Mouse (Mus musculus) embryonic facial prominence, embryonic 10.5 days (tissue): Measurements from ENCODE around the gene Prkce. TPM values are rescaled to one million over a fixed set of nuclear protein-coding genes. Genes with fewer than 3 reads are reported as not detected.

Source experiments
- DNase-seq: peaks from one replicate; pipeline ENCODE4 v3.0.0-alpha.2; 2017; ENCODE audit warnings: low spot score
- H3K27ac ChIP-seq: fragments of 300-500 bp; sonication (generic); replicated peaks from 2 replicates; pipeline ENCODE4 v1.5.1; 2016; ENCODE audit warnings: mild to moderate bottlenecking
- H3K27me3 ChIP-seq: fragments of 300-500 bp; sonication (generic); replicated peaks from 2 replicates; pipeline ENCODE4 v1.6.1; 2016; ENCODE audit warnings: low read depth, mild to moderate bottlenecking; ENCODE audit not compliant: poor library complexity, severe bottlenecking
- H3K36me3 ChIP-seq: fragments of 300-500 bp; sonication (generic); replicated peaks from 2 replicates; pipeline ENCODE4 v1.6.1; 2016; ENCODE audit warnings: mild to moderate bottlenecking, moderate library complexity
- H3K4me1 ChIP-seq: fragments of 300-500 bp; sonication (generic); 2 replicates; pipeline ENCODE4 v1.6.1; 2016
- H3K4me3 ChIP-seq: fragments of 300-500 bp; sonication (generic); 2 replicates; pipeline ENCODE4 v1.5.1; 2016; ENCODE audit warnings: mild to moderate bottlenecking, moderate library complexity
- H3K9me3 ChIP-seq: fragments of 300-500 bp; sonication (generic); 2 replicates; pipeline ENCODE4 v1.6.1; 2016; ENCODE audit warnings: mild to moderate bottlenecking
- WGBS: fragments of 180-500 bp; shearing (Covaris S2); methylation state at CpG from one replicate; pipeline ENCODE4 v1.1.7; 2016; 5-methylcytosine and 5-hydroxymethylcytosine counted together
- polyA plus RNA-seq: library from polyadenylated mRNA; unstranded; fragments of >200 nt; fragmentation: Nextera tagmentation; extraction: Ambion mirVana; gene quantifications from 2 replicates; pipeline ENCODE4 v1.2.1, GENCODE M21; 2016

Prkce gene
- polyA plus RNA-seq, 1 experiment from 2014 or later = 4.2 TPM

DNA sequence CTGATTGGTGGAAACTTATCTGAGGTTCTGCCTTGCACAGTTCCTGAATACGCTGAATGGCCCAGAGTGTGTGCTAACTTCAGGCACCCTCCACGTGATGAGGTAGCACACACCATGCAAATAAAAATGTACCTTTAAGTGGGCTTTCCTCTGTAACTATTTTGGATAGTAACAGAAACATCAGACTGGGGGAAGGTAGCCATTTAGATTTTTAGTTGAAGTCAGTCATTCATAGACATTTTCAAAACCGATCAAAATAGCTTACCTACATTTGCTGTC lies 340.6 kb downstream of the Prkce start:
- Histone ChIP-seq H3K9me3 (no peaks in the 10 kb centered on the region), H3K27me3 (no peaks in the 10 kb centered on the region), H3K36me3 (no peaks in the 10 kb centered on the region), H3K4me3 (no peak overlapping the region), H3K27ac (no peak overlapping the region), H3K4me1 (peaks cover 19% of the 10 kb centered on the region)
- WGBS = 88% methylated on average over 3 of the region's 3 CpGs
- no peak for DNase-seq

DNA sequence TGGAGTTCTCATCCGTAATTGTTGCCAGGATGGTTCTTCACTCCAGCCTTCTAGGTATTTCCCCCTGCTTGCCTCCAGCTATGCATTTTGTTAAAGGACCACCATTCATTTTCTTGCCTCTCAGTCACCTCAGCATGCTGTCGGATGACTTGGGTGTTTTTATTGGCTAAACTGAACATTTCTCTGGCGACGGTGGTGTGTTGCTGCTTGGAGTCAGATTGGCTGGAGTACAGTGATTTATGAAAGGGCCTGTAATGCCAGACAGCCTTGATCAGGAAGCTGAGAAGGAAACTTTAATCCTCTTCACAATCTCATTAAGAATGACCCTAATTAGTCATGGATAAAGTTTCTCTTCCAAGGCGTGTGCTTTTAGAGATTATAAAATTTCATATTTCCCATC lies 342.3 kb downstream of the Prkce start:
- 81% methylated on average over 5 of the region's 5 CpGs for WGBS
- no peak for DNase-seq
- H3K27ac ChIP-seq = no peak overlapping the region

GRCm38 (mm10) chr17:86514974-86515620 lies 347.5 kb downstream of the Prkce start:
- DNase-seq = no peak
- Histone ChIP-seq H3K27me3 (no peaks in the 10 kb centered on the region), H3K4me1 (peaks cover 20% of the 10 kb centered on the region), H3K4me3 (no peak overlapping the region), H3K27ac (no peak overlapping the region), H3K9me3 (no peaks in the 10 kb centered on the region), H3K36me3 (no peaks in the 10 kb centered on the region)
- 83% methylated on average over 13 of the region's 13 CpGs for WGBS

More for the DNA sequence above, 342.3 kb downstream of the Prkce start:
- no peaks in the 10 kb centered on the region for H3K9me3 ChIP-seq
- no peaks in the 10 kb centered on the region for H3K36me3 ChIP-seq
- no peaks in the 10 kb centered on the region for H3K27me3 ChIP-seq
- H3K4me3 ChIP-seq = no peak overlapping the region
- peaks cover 26% of the 10 kb centered on the region for H3K4me1 ChIP-seq

DNA sequence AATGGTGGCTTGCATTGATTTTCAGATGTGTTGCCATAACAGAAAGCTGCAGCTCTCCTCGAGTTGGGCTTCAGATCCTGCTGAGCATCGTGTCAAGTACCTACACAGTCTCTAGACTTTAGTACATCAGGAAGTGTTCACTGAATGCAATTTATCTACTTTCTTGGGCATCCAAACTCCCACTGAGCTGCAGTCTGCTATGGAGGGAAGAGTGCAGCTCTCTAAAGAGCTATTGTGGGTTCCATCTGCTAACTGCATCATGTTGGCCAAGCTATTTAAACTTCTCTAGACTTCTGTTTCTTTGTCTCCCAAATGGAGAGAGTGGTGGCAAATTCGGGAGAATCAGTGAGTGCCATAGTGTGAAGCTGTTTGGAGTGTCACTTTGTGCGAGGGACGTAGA lies 349.0 kb downstream of the Prkce start:
- Histone ChIP-seq H3K4me3 (no peak overlapping the region), H3K36me3 (no peaks in the 10 kb centered on the region), H3K27me3 (no peaks in the 10 kb centered on the region), H3K27ac (no peak overlapping the region), H3K4me1 (peaks cover 20% of the 10 kb centered on the region), H3K9me3 (no peaks in the 10 kb centered on the region)
- DNase-seq = no peak
- WGBS = 87% methylated on average over 5 of the region's 5 CpGs

GRCm38 (mm10) chr17:86518604-86519003 lies 351.0 kb downstream of the Prkce start:
- Histone ChIP-seq H3K27me3 (no peaks in the 10 kb centered on the region), H3K4me1 (peaks cover 10% of the 10 kb centered on the region), H3K36me3 (no peaks in the 10 kb centered on the region), H3K9me3 (no peaks in the 10 kb centered on the region), H3K27ac (no peak overlapping the region), H3K4me3 (no peak overlapping the region)
- DNase-seq = no peak
- WGBS = 86% methylated on average over 7 of the region's 7 CpGs

DNA sequence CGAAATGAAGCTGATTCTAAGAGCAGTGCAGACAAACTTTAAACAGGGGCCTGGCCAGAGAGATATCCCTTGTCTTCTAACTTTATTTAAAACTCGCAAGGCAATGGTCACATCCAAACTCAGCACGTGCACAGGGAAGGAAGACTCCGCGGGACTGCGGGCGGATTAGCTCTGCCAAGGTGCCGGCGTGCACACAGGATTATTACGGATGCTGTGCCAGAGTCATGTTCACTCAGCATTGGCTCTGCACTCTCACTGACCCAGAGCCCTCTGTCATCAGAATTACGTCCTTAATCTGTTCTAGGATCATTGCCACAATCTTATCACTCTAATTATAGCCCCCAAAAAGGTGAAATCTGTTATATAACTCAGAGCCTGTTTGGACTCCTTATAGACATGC lies 353.7 kb downstream of the Prkce start:
- H3K27me3 ChIP-seq = no peaks in the 10 kb centered on the region
- H3K4me3 ChIP-seq = no peak overlapping the region
- no peaks in the 10 kb centered on the region for H3K9me3 ChIP-seq
- no peak for DNase-seq
- H3K36me3 ChIP-seq = no peaks in the 10 kb centered on the region
- WGBS = 93% methylated on average over 11 of the region's 11 CpGs
- no peaks in the 10 kb centered on the region for H3K4me1 ChIP-seq
- no peak overlapping the region for H3K27ac ChIP-seq

- Histone ChIP-seq H3K27me3 (no peaks in the 10 kb centered on the region), H3K4me3 (no peak overlapping the region), H3K36me3 (no peaks in the 10 kb centered on the region), H3K4me1 (no peaks in the 10 kb centered on the region), H3K27ac (no peak overlapping the region), H3K9me3 (no peaks in the 10 kb centered on the region)
- WGBS = 83% methylated on average over 5 of the region's 5 CpGs
- DNase-seq = no peak
Measured at GRCm38 (mm10) chr17:86522649-86523048, 355.1 kb downstream of the Prkce start.

GRCm38 (mm10) chr17:86523374-86523773 lies 355.8 kb downstream of the Prkce start:
- no peak overlapping the region for H3K27ac ChIP-seq
- DNase-seq = no peak
- H3K27me3 ChIP-seq = no peaks in the 10 kb centered on the region
- no peak overlapping the region for H3K4me3 ChIP-seq
- no peaks in the 10 kb centered on the region for H3K4me1 ChIP-seq
- H3K36me3 ChIP-seq = no peaks in the 10 kb centered on the region
- no peaks in the 10 kb centered on the region for H3K9me3 ChIP-seq
- 71% methylated on average over 3 of the region's 3 CpGs for WGBS

DNA sequence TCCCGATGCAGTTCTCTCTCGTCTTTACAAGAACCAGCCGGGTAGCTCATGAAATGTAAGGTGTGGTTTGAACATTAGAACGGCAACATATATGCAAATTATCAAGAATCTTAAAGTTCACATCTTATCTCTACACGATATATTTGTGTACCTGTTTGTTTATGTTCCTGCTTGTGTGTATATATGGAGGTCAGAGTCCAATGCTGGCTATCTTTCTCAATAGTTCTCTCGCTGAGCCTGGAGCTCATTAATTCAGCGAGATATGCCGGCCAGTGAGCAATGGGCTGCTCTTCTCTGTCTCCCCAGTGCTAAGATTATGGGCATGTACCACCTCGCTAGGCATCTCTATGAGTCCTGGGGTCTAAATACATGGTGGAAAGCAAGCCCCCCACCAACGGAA lies 356.3 kb downstream of the Prkce start:
- DNase-seq = no peak
- Histone ChIP-seq H3K4me1 (no peaks in the 10 kb centered on the region), H3K36me3 (no peaks in the 10 kb centered on the region), H3K4me3 (no peak overlapping the region), H3K9me3 (no peaks in the 10 kb centered on the region), H3K27ac (no peak overlapping the region), H3K27me3 (no peaks in the 10 kb centered on the region)
- 91% methylated on average over 10 of the region's 10 CpGs for WGBS

DNA sequence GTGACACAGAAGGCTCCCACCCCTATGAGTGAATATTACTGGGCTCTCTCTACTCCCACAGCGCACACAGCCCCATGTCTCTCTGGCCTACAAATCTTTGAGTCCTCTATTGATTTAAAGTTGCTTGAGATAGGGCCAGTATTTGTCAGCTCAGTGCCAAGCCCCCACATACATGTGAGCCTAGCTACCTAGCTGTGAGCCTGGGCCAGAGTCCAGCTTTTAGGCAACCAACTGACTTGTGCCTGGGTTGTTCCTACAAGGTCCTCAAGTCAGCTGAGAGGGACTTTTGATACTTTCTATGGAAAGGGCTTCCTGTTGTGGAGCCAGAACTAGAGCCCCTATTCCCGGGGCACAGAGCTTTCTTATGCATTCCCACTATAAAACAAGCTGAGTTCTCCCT lies 357.5 kb downstream of the Prkce start:
- H3K27ac ChIP-seq = no peak overlapping the region
- H3K36me3 ChIP-seq = no peaks in the 10 kb centered on the region
- H3K4me3 ChIP-seq = no peak overlapping the region
- H3K9me3 ChIP-seq = no peaks in the 10 kb centered on the region
- DNase-seq = no peak
- WGBS = 90% methylated on average over 2 of the region's 2 CpGs
- H3K4me1 ChIP-seq = peaks cover 3% of the 10 kb centered on the region
- no peaks in the 10 kb centered on the region for H3K27me3 ChIP-seq

DNA sequence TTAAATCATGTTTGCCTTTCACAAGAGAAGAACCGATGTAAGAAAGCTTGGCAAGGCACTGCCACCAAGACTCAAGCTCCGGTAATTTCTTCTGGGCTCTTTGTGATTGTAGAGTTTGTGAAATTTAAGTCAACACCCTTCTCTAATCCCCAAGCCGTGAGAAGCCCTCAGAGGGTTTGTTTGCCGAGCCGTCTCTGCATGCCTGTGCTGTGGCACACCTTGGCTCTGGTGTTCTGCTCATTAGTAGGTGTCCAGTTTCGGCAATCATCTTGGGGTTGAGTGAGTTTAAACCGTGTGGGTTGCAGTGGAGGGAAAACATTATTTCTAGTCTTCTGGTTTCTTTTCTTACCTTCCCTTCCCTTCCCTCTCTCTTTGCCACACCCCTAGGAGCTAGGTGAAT lies 358.4 kb downstream of the Prkce start:
- Histone ChIP-seq H3K9me3 (no peaks in the 10 kb centered on the region), H3K27ac (no peak overlapping the region), H3K27me3 (no peaks in the 10 kb centered on the region), H3K4me1 (peaks cover 8% of the 10 kb centered on the region), H3K4me3 (no peak overlapping the region), H3K36me3 (no peaks in the 10 kb centered on the region)
- WGBS = 75% methylated on average over 7 of the region's 7 CpGs
- DNase-seq = no peak

DNA sequence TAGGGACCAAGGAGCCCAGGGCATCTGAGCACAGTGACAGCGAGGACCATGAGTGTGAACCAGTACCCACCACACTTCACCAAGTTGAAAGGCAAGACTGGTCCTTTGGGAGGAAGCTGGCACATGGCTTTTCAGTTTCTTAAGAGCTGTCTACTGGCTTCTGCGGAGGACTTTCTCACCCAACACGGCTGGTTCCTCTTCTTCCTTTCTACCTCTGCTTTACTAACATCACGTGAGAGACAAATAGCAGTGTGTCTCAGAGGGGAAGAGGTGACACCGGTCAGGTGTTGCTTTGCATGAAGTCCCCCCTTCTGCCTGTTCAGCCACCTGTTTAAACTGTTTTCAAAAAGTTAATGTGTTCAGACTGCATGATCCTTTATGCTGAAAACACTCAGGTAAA lies 359.7 kb downstream of the Prkce start:
- Histone ChIP-seq H3K4me3 (no peak overlapping the region), H3K27ac (no peak overlapping the region), H3K9me3 (no peaks in the 10 kb centered on the region), H3K4me1 (peaks cover 12% of the 10 kb centered on the region), H3K36me3 (no peaks in the 10 kb centered on the region), H3K27me3 (no peaks in the 10 kb centered on the region)
- no peak for DNase-seq
- WGBS = 92% methylated on average over 5 of the region's 5 CpGs

GRCm38 (mm10) chr17:86529003-86529402 lies 361.4 kb downstream of the Prkce start:
- DNase-seq = no peak
- peaks cover 25% of the 10 kb centered on the region for H3K4me1 ChIP-seq
- no peak overlapping the region for H3K27ac ChIP-seq
- 90% methylated on average over 10 of the region's 10 CpGs for WGBS
- H3K9me3 ChIP-seq = no peaks in the 10 kb centered on the region
- H3K36me3 ChIP-seq = no peaks in the 10 kb centered on the region
- no peak overlapping the region for H3K4me3 ChIP-seq
- H3K27me3 ChIP-seq = no peaks in the 10 kb centered on the region

GRCm38 (mm10) chr17:86529411-86529810 lies 361.8 kb downstream of the Prkce start:
- no peak overlapping the region for H3K27ac ChIP-seq
- WGBS = 82% methylated on average over 4 of the region's 4 CpGs
- H3K4me3 ChIP-seq = no peak overlapping the region
- H3K36me3 ChIP-seq = no peaks in the 10 kb centered on the region
- no peaks in the 10 kb centered on the region for H3K27me3 ChIP-seq
- DNase-seq = no peak
- peaks cover 25% of the 10 kb centered on the region for H3K4me1 ChIP-seq
- no peaks in the 10 kb centered on the region for H3K9me3 ChIP-seq
